Mouse (Mus musculus) midbrain, embryonic 12.5 days (tissue): ENCODE measurements at regions not wholly inside any gene's neighbourhood (a gene's known extent, or its start where the extent isn't known, plus 50 kb on each side); places are given as distances from the start of the nearest gene placed in this dataset.

ENCODE experiments used
- ATAC-seq: fragments of 200-750 bp; cut with Nextera tagmentation; 2 replicates; pipeline ENCODE4 v1.8.0; 2017; ENCODE audit warnings: low read depth, moderate TSS enrichment, moderate library complexity; ENCODE audit not compliant: low FRiP score
- H3K27ac ChIP-seq: fragments of 300-500 bp; sonication (generic); replicated peaks from 2 replicates; pipeline ENCODE4 v1.5.1; 2016; ENCODE audit warnings: mild to moderate bottlenecking
- H3K27me3 ChIP-seq: fragments of 300-500 bp; sonication (generic); 2 replicates; pipeline ENCODE4 v1.6.1; 2016; ENCODE audit warnings: mild to moderate bottlenecking
- H3K36me3 ChIP-seq: fragments of 300-500 bp; sonication (generic); 2 replicates; pipeline ENCODE4 v1.6.1; 2016
- H3K4me1 ChIP-seq: fragments of 300-500 bp; sonication (generic); 2 replicates; pipeline ENCODE4 v1.6.1; 2016
- H3K4me2 ChIP-seq: fragments of 300-500 bp; sonication (generic); replicated peaks from 2 replicates; pipeline ENCODE4 v1.6.1; 2016; ENCODE audit warnings: mild to moderate bottlenecking, moderate library complexity
- H3K4me3 ChIP-seq: fragments of 300-500 bp; sonication (generic); 2 replicates; pipeline ENCODE4 v1.5.1; 2016; ENCODE audit warnings: mild to moderate bottlenecking
- H3K9ac ChIP-seq: fragments of 300-500 bp; sonication (generic); replicated peaks from 2 replicates; pipeline ENCODE4 v1.6.1; 2016; ENCODE audit warnings: mild to moderate bottlenecking, moderate library complexity
- H3K9me3 ChIP-seq: fragments of 300-500 bp; sonication (generic); 2 replicates; pipeline ENCODE4 v1.6.1; 2016; ENCODE audit warnings: mild to moderate bottlenecking
- WGBS: fragments of 180-500 bp; shearing (Covaris S2); methylation state at CpG from one replicate; pipeline ENCODE4 v1.1.7; 2016; 5-methylcytosine and 5-hydroxymethylcytosine counted together

GRCm38 (mm10) chr9:112909311-112910101, 673.8 kb upstream of the Arpp21 start:
- Histone ChIP-seq H3K27ac (no peak overlapping the region), H3K4me2 (no peak overlapping the region), H3K4me1 (no peaks in the 10 kb centered on the region), H3K9ac (no peak overlapping the region), H3K9me3 (no peaks in the 10 kb centered on the region), H3K27me3 (no peaks in the 10 kb centered on the region), H3K4me3 (no peak overlapping the region), H3K36me3 (no peaks in the 10 kb centered on the region)
- 81% methylated on average over 6 of the region's 6 CpGs for WGBS
- no peak for ATAC-seq

GRCm38 (mm10) chr9:112905955-112906354, 670.2 kb upstream of the Arpp21 start:
- H3K27me3 ChIP-seq: no peaks in the 10 kb centered on the region
- WGBS: 85% methylated on average over 6 of the region's 6 CpGs
- H3K4me2 ChIP-seq: no peak overlapping the region
- H3K36me3 ChIP-seq: no peaks in the 10 kb centered on the region
- no peak overlapping the region for H3K9ac ChIP-seq
- H3K27ac ChIP-seq: no peak overlapping the region
- no peaks in the 10 kb centered on the region for H3K4me1 ChIP-seq
- no peaks in the 10 kb centered on the region for H3K9me3 ChIP-seq
- no peak for ATAC-seq
- H3K4me3 ChIP-seq: no peak overlapping the region

- Histone ChIP-seq H3K27me3 (peaks cover 33% of the 10 kb centered on the region), H3K4me1 (peaks cover 4% of the 10 kb centered on the region; the same call in 1 of the 2 replicates), H3K4me3 (no peak overlapping the region), H3K4me2 (no peak overlapping the region), H3K9ac (no peak overlapping the region), H3K27ac (no peak overlapping the region), H3K36me3 (no peaks in the 10 kb centered on the region), H3K9me3 (no peaks in the 10 kb centered on the region)
- ATAC-seq: no peak
- WGBS: 63% methylated on average over 1 of the region's 1 CpGs
Observed at GRCm38 (mm10) chr9:112864921-112865320, 629.2 kb upstream of the Arpp21 start.

- WGBS: 42% methylated on average over 8 of the region's 8 CpGs
Observed at GRCm38 (mm10) chr9:112861136-112861535, 625.4 kb upstream of the Arpp21 start.

DNA sequence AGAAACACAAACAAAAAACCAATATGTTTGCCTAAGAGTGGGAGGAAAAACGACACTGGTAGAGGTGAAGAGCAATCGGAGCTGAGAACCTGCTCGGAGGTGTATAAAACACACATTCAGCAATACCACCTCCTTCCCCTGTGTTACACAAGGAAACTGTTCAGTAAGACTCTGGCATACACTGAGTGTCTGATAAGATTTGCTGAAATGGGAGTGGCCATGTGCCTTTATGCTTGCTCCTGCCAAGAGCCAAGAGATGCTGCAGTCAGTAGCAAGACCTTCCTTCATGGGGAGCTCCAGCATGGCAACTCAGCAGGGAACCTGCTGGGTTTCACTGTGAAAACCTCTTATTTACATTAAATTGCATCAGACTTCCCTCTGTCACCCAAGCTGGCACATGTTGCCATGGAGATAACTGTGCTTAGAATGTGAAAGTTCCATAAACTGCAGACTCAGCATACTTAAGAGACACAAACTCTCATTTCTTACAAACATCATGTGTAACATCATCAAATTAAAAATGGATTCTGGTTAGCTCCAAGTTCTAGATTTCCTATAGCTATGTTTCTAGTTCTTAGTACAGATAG, 624.7 kb upstream of the Arpp21 start:
- Histone ChIP-seq H3K36me3 (no peaks in the 10 kb centered on the region), H3K4me3 (no peak overlapping the region), H3K4me1 (peaks cover 4% of the 10 kb centered on the region; the same call in 1 of the 2 replicates), H3K9ac (no peak overlapping the region), H3K9me3 (no peaks in the 10 kb centered on the region), H3K4me2 (no peak overlapping the region), H3K27me3 (peaks cover 40% of the 10 kb centered on the region), H3K27ac (no peak overlapping the region)
- ATAC-seq: no peak
- 88% methylated on average over 3 of the region's 3 CpGs for WGBS

More at GRCm38 (mm10) chr9:112861136-112861535, 625.4 kb upstream of the Arpp21 start:
- Histone ChIP-seq H3K36me3 (no peaks in the 10 kb centered on the region), H3K4me1 (peaks cover 4% of the 10 kb centered on the region; the same call in 1 of the 2 replicates), H3K9ac (no peak overlapping the region), H3K27ac (no peak overlapping the region), H3K4me2 (no peak overlapping the region), H3K9me3 (no peaks in the 10 kb centered on the region), H3K27me3 (peaks cover 46% of the 10 kb centered on the region), H3K4me3 (no peak overlapping the region)
- ATAC-seq: no peak

GRCm38 (mm10) chr9:112841473-112841872, 605.7 kb upstream of the Arpp21 start:
- Histone ChIP-seq H3K4me2 (no peak overlapping the region), H3K4me3 (no peak overlapping the region), H3K9ac (no peak overlapping the region), H3K27me3 (no peaks in the 10 kb centered on the region), H3K4me1 (no peaks in the 10 kb centered on the region), H3K36me3 (no peaks in the 10 kb centered on the region), H3K27ac (no peak overlapping the region), H3K9me3 (no peaks in the 10 kb centered on the region)
- ATAC-seq: no peak
- WGBS: 72% methylated on average over 6 of the region's 6 CpGs

GRCm38 (mm10) chr9:112839071-112839793, 603.5 kb upstream of the Arpp21 start:
- Histone ChIP-seq H3K9me3 (no peaks in the 10 kb centered on the region), H3K4me1 (no peaks in the 10 kb centered on the region), H3K36me3 (no peaks in the 10 kb centered on the region), H3K9ac (no peak overlapping the region), H3K4me3 (no peak overlapping the region), H3K27me3 (no peaks in the 10 kb centered on the region), H3K27ac (no peak overlapping the region), H3K4me2 (no peak overlapping the region)
- WGBS: 83% methylated on average over 7 of the region's 7 CpGs
- ATAC-seq: no peak

GRCm38 (mm10) chr9:112837563-112837962, 601.8 kb upstream of the Arpp21 start:
- H3K9me3 ChIP-seq: no peaks in the 10 kb centered on the region
- ATAC-seq: no peak
- H3K4me2 ChIP-seq: no peak overlapping the region
- 87% methylated on average over 2 of the region's 2 CpGs for WGBS
- H3K27ac ChIP-seq: no peak overlapping the region
- no peaks in the 10 kb centered on the region for H3K36me3 ChIP-seq
- H3K4me3 ChIP-seq: no peak overlapping the region
- H3K27me3 ChIP-seq: no peaks in the 10 kb centered on the region
- H3K4me1 ChIP-seq: no peaks in the 10 kb centered on the region
- no peak overlapping the region for H3K9ac ChIP-seq

GRCm38 (mm10) chr9:112834441-112835245, 598.9 kb upstream of the Arpp21 start:
- Histone ChIP-seq H3K4me1 (no peaks in the 10 kb centered on the region), H3K4me2 (no peak overlapping the region), H3K27ac (no peak overlapping the region), H3K27me3 (no peaks in the 10 kb centered on the region), H3K9ac (no peak overlapping the region), H3K36me3 (no peaks in the 10 kb centered on the region), H3K9me3 (no peaks in the 10 kb centered on the region), H3K4me3 (no peak overlapping the region)
- WGBS: 82% methylated on average over 5 of the region's 5 CpGs
- ATAC-seq: no peak

GRCm38 (mm10) chr9:112831102-112831501, 595.4 kb upstream of the Arpp21 start:
- H3K27me3 ChIP-seq: no peaks in the 10 kb centered on the region
- H3K4me2 ChIP-seq: no peak overlapping the region
- H3K36me3 ChIP-seq: no peaks in the 10 kb centered on the region
- no peak overlapping the region for H3K4me3 ChIP-seq
- ATAC-seq: no peak
- H3K4me1 ChIP-seq: no peaks in the 10 kb centered on the region
- H3K9ac ChIP-seq: no peak overlapping the region
- 84% methylated on average over 2 of the region's 2 CpGs for WGBS
- H3K27ac ChIP-seq: no peak overlapping the region
- H3K9me3 ChIP-seq: no peaks in the 10 kb centered on the region

DNA sequence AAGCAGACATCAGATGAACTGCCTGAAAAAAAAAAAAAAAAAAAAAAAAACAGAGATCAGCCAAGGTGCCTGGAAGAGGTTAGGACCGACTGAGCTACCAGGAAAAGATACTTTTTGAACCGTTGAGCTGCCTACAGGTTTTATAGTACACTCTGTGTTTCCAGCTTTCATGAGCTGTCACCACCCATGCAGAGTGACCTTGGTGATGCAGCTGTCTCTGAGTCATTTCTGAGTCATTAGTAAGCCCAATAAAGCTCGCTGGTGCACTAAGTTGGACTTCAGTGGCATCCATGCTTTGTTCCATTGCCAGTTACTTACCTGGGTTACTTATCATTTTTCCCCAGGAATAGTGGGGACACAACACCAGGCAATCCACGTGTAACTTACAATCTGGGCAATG, 592.9 kb upstream of the Arpp21 start:
- H3K9ac ChIP-seq: no peak overlapping the region
- H3K4me3 ChIP-seq: no peak overlapping the region
- H3K27me3 ChIP-seq: no peaks in the 10 kb centered on the region
- no peaks in the 10 kb centered on the region for H3K9me3 ChIP-seq
- H3K36me3 ChIP-seq: no peaks in the 10 kb centered on the region
- H3K4me2 ChIP-seq: no peak overlapping the region
- no peak overlapping the region for H3K27ac ChIP-seq
- 82% methylated on average over 4 of the region's 4 CpGs for WGBS
- H3K4me1 ChIP-seq: no peaks in the 10 kb centered on the region
- ATAC-seq: no peak
